Mouse (Mus musculus): ENCODE data around the gene Cd52.

- no peak for TF ChIP-seq CTCF (IDR thresholded peaks at IDR 0.05; ENCODE audit: insufficient read depth, low read depth, low read length)
- no peak for TF ChIP-seq POLR2A (IDR thresholded peaks at IDR 0.05; ENCODE audit: insufficient read depth, low read depth, low read length)
Observed at GRCm38 (mm10) chr4:134094923-134095547, at the start of gene Cd52.
